Mouse (Mus musculus) neutrophil, adult 65 days (primary cell): ENCODE data around the gene Pde4b. TPM values are rescaled to one million over a fixed set of nuclear protein-coding genes. Genes with fewer than 3 reads are reported as not detected.

Experiments used
- total RNA-seq: library from RNA; stranded (reverse); gene quantifications from 2 replicates; pipeline ENCODE4 v1.2.4, GENCODE M21; 2023

Pde4b gene
- total RNA-seq, result 200 and 213 TPM in 2 replicates

GRCm38 (mm10) chr4:102087091-102087565 lies at the start of gene Pde4b:
TSS of gene Pde4b (plus strand) at chr4:102087543.

Other genes with a start within 250 kb of the Pde4b start
- gene B020004J07Rik, start 243.5 kb upstream of the Pde4b start, total RNA-seq, result not detected in 2 replicates
- gene C130073F10Rik, start 193.8 kb upstream of the Pde4b start, total RNA-seq, result not detected in 2 replicates
- gene Gm12800, start 178.4 kb upstream of the Pde4b start, total RNA-seq, result not detected in 2 replicates
- gene Gm12794, start 147.1 kb upstream of the Pde4b start, total RNA-seq, result not detected in 2 replicates
- gene Gm12790, start 106.5 kb upstream of the Pde4b start, total RNA-seq, result not detected in 2 replicates
- gene Gm12789, start 100.9 kb upstream of the Pde4b start, total RNA-seq, result not detected in 2 replicates